Mouse (Mus musculus) MEL (cell line): ENCODE measurements around the gene Vopp1. TPM values are rescaled to one million over a fixed set of nuclear protein-coding genes. Genes with fewer than 3 reads are reported as not detected.

ENCODE experiments used
- DNase-seq: peaks from one replicate; pipeline ENCODE4 v3.0.0; 2011; ENCODE audit warnings: low read depth, low spot score
- H3K27ac ChIP-seq: 2 replicates; pipeline ENCODE4 v1.5.1; 2012; ENCODE audit warnings: low read depth, mild to moderate bottlenecking, control low read depth, low read length, moderate library complexity; ENCODE audit not compliant: control insufficient read depth
- H3K27me3 ChIP-seq, 2 experiments: fragments of 150-350 bp in 1 of 2; sonication (generic) in 1 of 2; 2 replicates each; pipeline ENCODE4 v1.6.1; 2012; ENCODE audit warnings: low read length in 2 of 2, mild to moderate bottlenecking in 2 of 2, improper control_type of control experiment in 1 of 2, moderate library complexity in 1 of 2; ENCODE audit not compliant: insufficient read depth in 2 of 2, control insufficient read depth in 1 of 2
- H3K36me3 ChIP-seq, 2 experiments: 2 replicates each; pipeline ENCODE4 v1.6.1; 2012 to 2014; ENCODE audit warnings: low read length in 2 of 2, improper control_type of control experiment in 1 of 2, inconsistent platforms in 1 of 2, mild to moderate bottlenecking in 1 of 2; ENCODE audit not compliant: insufficient read depth in 2 of 2, control insufficient read depth in 1 of 2
- H3K4me1 ChIP-seq, 2 experiments: fragments of 150-350 bp in 1 of 2; sonication (generic) in 1 of 2; 2 replicates each; pipeline ENCODE4 v1.6.1; 2012; ENCODE audit warnings: low read length in 2 of 2, improper control_type of control experiment in 1 of 2, mild to moderate bottlenecking in 1 of 2; ENCODE audit not compliant: insufficient read depth in 2 of 2, control insufficient read depth in 1 of 2
- H3K4me3 ChIP-seq, 2 experiments: fragments of 150-350 bp in 1 of 2; sonication (generic) in 1 of 2; 2 replicates each; pipeline ENCODE4 v1.5.1; 2012; ENCODE audit warnings: low read depth in 2 of 2, low read length in 2 of 2, mild to moderate bottlenecking in 2 of 2, moderate library complexity in 2 of 2, control low read depth in 1 of 2, improper control_type of control experiment in 1 of 2; ENCODE audit not compliant: control insufficient read depth in 1 of 2, insufficient read depth in 1 of 2
- H3K79me2 ChIP-seq: 2 replicates; pipeline ENCODE4 v1.6.1; 2012; ENCODE audit warnings: mild to moderate bottlenecking, low read length, moderate library complexity; ENCODE audit not compliant: control insufficient read depth, poor library complexity, insufficient read depth
- H3K9ac ChIP-seq: 2 replicates; pipeline ENCODE4 v1.6.1; 2012; ENCODE audit warnings: low read depth, mild to moderate bottlenecking, control low read depth, low read length, moderate library complexity; ENCODE audit not compliant: control insufficient read depth, poor library complexity, severe bottlenecking
- H3K9me3 ChIP-seq: fragments of 150-350 bp; sonication (generic); replicated peaks from 2 replicates; pipeline ENCODE4 v1.6.1; 2012; ENCODE audit warnings: mild to moderate bottlenecking, low read length, improper control_type of control experiment, moderate library complexity; ENCODE audit not compliant: insufficient read depth
- BHLHE40 ChIP-seq: IDR thresholded peaks from 2 replicates; pipeline ENCODE4 v1.6.1; 2012; ENCODE audit warnings: low read depth, mild to moderate bottlenecking, inconsistent platforms, low read length, improper control_type of control experiment, borderline replicate concordance
- CHD1 ChIP-seq: IDR thresholded peaks from 2 replicates; pipeline ENCODE4 v1.6.1; 2012; ENCODE audit warnings: low read depth, mild to moderate bottlenecking, inconsistent platforms, low read length, improper control_type of control experiment
- CHD2 ChIP-seq: IDR thresholded peaks from 2 replicates; pipeline ENCODE4 v1.6.1; 2011; ENCODE audit warnings: low read length, improper control_type of control experiment
- CTCF ChIP-seq, 3 experiments: IDR thresholded peaks in 2 of 3; conservative IDR thresholded peaks in 1 of 3; 2 replicates each; pipeline ENCODE4 v1.5.1; 2011 to 2012; ENCODE audit warnings: low read length in 3 of 3, low read depth in 2 of 3, mild to moderate bottlenecking in 2 of 3, improper control_type of control experiment in 1 of 3, inconsistent platforms in 1 of 3, mixed read lengths in 1 of 3, moderate library complexity in 1 of 3; ENCODE audit not compliant: control insufficient read depth in 1 of 3, insufficient read depth in 1 of 3, poor library complexity in 1 of 3, severe bottlenecking in 1 of 3
- ELF1 ChIP-seq: IDR thresholded peaks from 2 replicates; pipeline ENCODE4 v1.6.1; 2014; ENCODE audit warnings: low read depth, mild to moderate bottlenecking, inconsistent platforms, low read length, improper control_type of control experiment, moderate library complexity
- EP300 ChIP-seq, 2 experiments: IDR thresholded peaks; 2 replicates each; pipeline ENCODE4 v1.6.1; 2011; ENCODE audit warnings: improper control_type of control experiment in 2 of 2, low read length in 2 of 2, low read depth in 1 of 2, mild to moderate bottlenecking in 1 of 2
- ETS1 ChIP-seq: IDR thresholded peaks from 2 replicates; pipeline ENCODE4 v1.6.1; 2012; ENCODE audit warnings: low read depth, mild to moderate bottlenecking, inconsistent platforms, low read length, improper control_type of control experiment, moderate library complexity
- GATA1 ChIP-seq: IDR thresholded peaks from 2 replicates; pipeline ENCODE4 v1.6.1; 2011; ENCODE audit warnings: low read depth, low read length, improper control_type of control experiment
- KAT2A ChIP-seq: conservative IDR thresholded peaks from 2 replicates; pipeline ENCODE4 v1.6.1; 2012; ENCODE audit warnings: low read depth, low read length, improper control_type of control experiment, inconsistent platforms
- MAFK ChIP-seq: IDR thresholded peaks from 2 replicates; pipeline ENCODE4 v1.6.1; 2011; ENCODE audit warnings: low read depth, mild to moderate bottlenecking, low read length, improper control_type of control experiment, borderline replicate concordance
- MAX ChIP-seq: IDR thresholded peaks from 2 replicates; pipeline ENCODE4 v1.6.1; 2011; ENCODE audit warnings: low read length, improper control_type of control experiment
- MAZ ChIP-seq: IDR thresholded peaks from 2 replicates; pipeline ENCODE4 v1.6.1; 2012; ENCODE audit warnings: low read depth, mild to moderate bottlenecking, inconsistent platforms, low read length, improper control_type of control experiment
- MEF2A ChIP-seq: IDR thresholded peaks from 2 replicates; pipeline ENCODE4 v1.6.1; 2014; ENCODE audit warnings: low read depth, mild to moderate bottlenecking, inconsistent platforms, low read length, improper control_type of control experiment; ENCODE audit not compliant: poor library complexity, insufficient replicate concordance, severe bottlenecking; ENCODE audit errors: extremely low read depth
- MYB ChIP-seq: IDR thresholded peaks from 2 replicates; pipeline ENCODE4 v1.6.1; 2011; ENCODE audit warnings: mild to moderate bottlenecking, low read depth, low read length, improper control_type of control experiment
- MYC ChIP-seq: IDR thresholded peaks from 2 replicates; pipeline ENCODE4 v1.6.1; 2011; ENCODE audit warnings: low read depth, mild to moderate bottlenecking, low read length, improper control_type of control experiment, moderate library complexity
- NELFE ChIP-seq: IDR thresholded peaks from 2 replicates; pipeline ENCODE4 v1.6.1; 2011; ENCODE audit warnings: low read depth, low read length, improper control_type of control experiment
- NRF1 ChIP-seq: IDR thresholded peaks from 2 replicates; pipeline ENCODE4 v1.6.1; 2014; ENCODE audit warnings: low read depth, mild to moderate bottlenecking, inconsistent platforms, low read length, improper control_type of control experiment, moderate library complexity; ENCODE audit not compliant: poor library complexity, insufficient read depth, severe bottlenecking
- POLR2AphosphoS2 ChIP-seq: IDR thresholded peaks from 2 replicates; pipeline ENCODE4 v1.6.1; 2011; ENCODE audit warnings: low read length, improper control_type of control experiment
- RAD21 ChIP-seq: IDR thresholded peaks from 2 replicates; pipeline ENCODE4 v1.6.1; 2011; ENCODE audit warnings: mild to moderate bottlenecking, low read depth, low read length, improper control_type of control experiment
- RCOR1 ChIP-seq: IDR thresholded peaks from 2 replicates; pipeline ENCODE4 v1.6.1; 2012; ENCODE audit warnings: low read depth, mild to moderate bottlenecking, inconsistent platforms, low read length, improper control_type of control experiment
- TAL1 ChIP-seq: IDR thresholded peaks from 2 replicates; pipeline ENCODE4 v1.6.1; 2012; ENCODE audit warnings: mild to moderate bottlenecking, inconsistent platforms, low read length, moderate library complexity, mixed read lengths
- TBP ChIP-seq: IDR thresholded peaks from 2 replicates; pipeline ENCODE4 v1.8.0; 2011; ENCODE audit warnings: low read depth, low read length, improper control_type of control experiment
- TCF12 ChIP-seq: IDR thresholded peaks from 2 replicates; pipeline ENCODE4 v1.6.1; 2014; ENCODE audit warnings: low read depth, mild to moderate bottlenecking, inconsistent platforms, low read length, improper control_type of control experiment, moderate library complexity
- USF2 ChIP-seq, 2 experiments: IDR thresholded peaks; 2 replicates each; pipeline ENCODE4 v1.6.1; 2011 to 2012; ENCODE audit warnings: improper control_type of control experiment in 2 of 2, low read length in 2 of 2, borderline replicate concordance in 1 of 2, inconsistent platforms in 1 of 2, low read depth in 1 of 2, mild to moderate bottlenecking in 1 of 2; ENCODE audit not compliant: insufficient read depth in 1 of 2
- ZKSCAN1 ChIP-seq: IDR thresholded peaks from 2 replicates; pipeline ENCODE4 v1.6.1; 2012; ENCODE audit warnings: low read depth, mild to moderate bottlenecking, inconsistent platforms, low read length, improper control_type of control experiment, moderate library complexity
- ZMIZ1 ChIP-seq: IDR thresholded peaks from 2 replicates; pipeline ENCODE4 v1.6.1; 2012; ENCODE audit warnings: low read depth, mild to moderate bottlenecking, inconsistent platforms, low read length, improper control_type of control experiment, moderate library complexity
- ZNF384 ChIP-seq: IDR thresholded peaks from 2 replicates; pipeline ENCODE4 v1.6.1; 2012; ENCODE audit warnings: low read depth, mild to moderate bottlenecking, inconsistent platforms, low read length, improper control_type of control experiment
- polyA plus RNA-seq, 2 experiments: library from polyadenylated mRNA; stranded (reverse) in 1 of 2; unstranded in 1 of 2; fragments of >175 nt in 1 of 2; fragments of >200 nt in 1 of 2; gene quantifications; 2 replicates each; pipeline versions ENCODE4 v1.2.1 to v1.2.4; 2012; ENCODE audit warnings: low replicate concordance in 2 of 2, low read depth in 1 of 2; ENCODE audit not compliant: insufficient read length in 2 of 2, insufficient read depth in 1 of 2, missing spikeins in 1 of 2
- total RNA-seq: library from RNA; depleted of rRNA; stranded (reverse); fragments of 300-350 nt; gene quantifications from 2 replicates; pipeline ENCODE4 v1.2.3, GENCODE M21; 2012

The Vopp1 gene
- total and polyA plus RNA-seq, 3 experiments = 14.2 to 17.0 TPM; not detected in 1

GRCm38 (mm10) chr6:57787376-57787775, 37.6 kb downstream of the Vopp1 start:
- Histone ChIP-seq H3K9ac (no peak overlapping the region), H3K4me3 (no peak overlapping the region), H3K36me3 (peaks cover 0 to 5% of the 10 kb centered on the region in 2 experiments; a peak in 3 of 4 replicates), H3K27me3 (no peaks in the 10 kb centered on the region), H3K9me3 (no peaks in the 10 kb centered on the region), H3K27ac (no peak overlapping the region), H3K4me1 (peaks cover 0 to 7% of the 10 kb centered on the region in 2 experiments; a peak in 2 of 4 replicates), H3K79me2 (no peaks in the 10 kb centered on the region)
- DNase-seq = no peak
- TF ChIP-seq POLR2AphosphoS2 = no peak
- peak; percentile 43; the same call in 1 of the 2 replicates for TF ChIP-seq GATA1
- TF ChIP-seq EP300 (IDR thresholded peaks at IDR 0.05; ENCODE audit: low read depth in 1 of 2, low read length in 2 of 2) = 0 out of 4 replicates have a peak, but pooled peaks of 1 of the 2 experiments have one; percentile 15
- no peak for TF ChIP-seq MEF2A
- no peak for TF ChIP-seq USF2 (IDR thresholded peaks at IDR 0.05; ENCODE audit: borderline replicate concordance in 1 of 2, insufficient read depth in 1 of 2, low read depth in 1 of 2, low read length in 2 of 2)
- TF ChIP-seq KAT2A = no peak
- no peak for TF ChIP-seq CTCF (IDR thresholded peaks at IDR 0.05 in 2 of 3, conservative IDR thresholded peaks at IDR 0.05 in 1 of 3; ENCODE audit: control insufficient read depth in 1 of 3, insufficient read depth in 1 of 3, low read depth in 2 of 3, low read length in 3 of 3, poor library complexity in 1 of 3, severe bottlenecking in 1 of 3)
- no peak for TF ChIP-seq ETS1
- TF ChIP-seq TBP = no peak
- no peak for TF ChIP-seq TAL1
- no peak for TF ChIP-seq MAX

DNA sequence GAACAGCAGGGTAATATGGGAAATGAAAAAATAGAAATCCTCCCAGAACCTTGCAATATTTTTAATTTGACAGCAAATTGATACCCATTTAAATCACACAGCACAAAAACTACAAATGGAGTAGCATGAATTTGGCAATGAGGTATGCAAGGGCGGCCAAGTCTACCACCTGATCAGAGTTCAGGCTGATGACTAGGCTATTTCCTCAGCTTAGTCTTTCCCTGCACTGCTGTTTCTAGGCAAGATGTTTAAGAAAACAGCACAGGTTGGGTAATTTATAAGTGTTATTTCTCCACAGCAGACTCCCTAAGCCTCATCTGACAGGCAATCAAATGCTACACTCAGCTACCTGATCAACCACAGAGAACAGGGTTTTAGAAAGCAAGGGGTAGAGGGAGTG, 40.7 kb downstream of the Vopp1 start:
- no peak overlapping the region for H3K4me3 ChIP-seq
- TF ChIP-seq MAFK (no peak), MAZ (no peak), ZNF384 (no peak), CHD2 (no peak), MYB (no peak), POLR2AphosphoS2 (no peak), RAD21 (no peak), RCOR1 (no peak), CHD1 (no peak), GATA1 (no peak), ZMIZ1 (no peak), ZKSCAN1 (no peak), ELF1 (no peak), NRF1 (no peak), NELFE (no peak), MYC (no peak), BHLHE40 (no peak), CTCF (IDR thresholded peaks at IDR 0.05 in 2 of 3, conservative IDR thresholded peaks at IDR 0.05 in 1 of 3; ENCODE audit: control insufficient read depth in 1 of 3, insufficient read depth in 1 of 3, low read depth in 2 of 3, low read length in 3 of 3, poor library complexity in 1 of 3, severe bottlenecking in 1 of 3) (no peak), TCF12 (no peak), TAL1 (no peak)
- H3K9me3 ChIP-seq = no peaks in the 10 kb centered on the region
- H3K27ac ChIP-seq = no peak overlapping the region
- peaks cover 0 to 4% of the 10 kb centered on the region in 2 experiments; a peak in 2 of 4 replicates for H3K4me1 ChIP-seq
- no peak for DNase-seq
- no peak overlapping the region for H3K9ac ChIP-seq
- H3K36me3 ChIP-seq = peaks cover 0 to 5% of the 10 kb centered on the region in 2 experiments; a peak in 2 of 4 replicates
- H3K27me3 ChIP-seq = no peaks in the 10 kb centered on the region
- no peaks in the 10 kb centered on the region for H3K79me2 ChIP-seq
